Mouse (Mus musculus) liver, adult 2 months (tissue): Measurements from ENCODE around the gene A730071L15Rik. TPM values are rescaled to one million over a fixed set of nuclear protein-coding genes. Genes with fewer than 3 reads are reported as not detected.

Source experiments
- DNase-seq: peaks from one replicate; pipeline ENCODE4 v3.0.0-alpha.2; 2011; ENCODE audit warnings: low read depth, low spot score; ENCODE audit errors: extremely low read depth
- H3K27ac ChIP-seq: fragments of 200-500 bp; replicated peaks from 2 replicates; pipeline ENCODE4 v1.5.1; 2012; ENCODE audit warnings: low read depth, mild to moderate bottlenecking, control low read depth, inconsistent platforms, low read length; ENCODE audit not compliant: insufficient read depth
- H3K27me3 ChIP-seq: fragments of 200-500 bp; 2 replicates; pipeline ENCODE4 v1.6.1; 2012; ENCODE audit warnings: mild to moderate bottlenecking, moderate library complexity, low read length, inconsistent platforms; ENCODE audit not compliant: control insufficient read depth, insufficient read depth
- H3K36me3 ChIP-seq: fragments of 200-500 bp; 2 replicates; pipeline ENCODE4 v1.6.1; 2012; ENCODE audit warnings: low read length, inconsistent platforms; ENCODE audit not compliant: control insufficient read depth, insufficient read depth
- H3K4me1 ChIP-seq: fragments of 200-500 bp; 2 replicates; pipeline ENCODE4 v1.6.1; 2011; ENCODE audit warnings: low read length; ENCODE audit not compliant: control insufficient read depth, insufficient read depth
- H3K4me3 ChIP-seq: fragments of 200-500 bp; 2 replicates; pipeline ENCODE4 v1.5.1; 2011; ENCODE audit warnings: low read depth, mild to moderate bottlenecking, control low read depth, low read length, moderate library complexity; ENCODE audit not compliant: insufficient read depth
- H3K79me2 ChIP-seq: fragments of 200-500 bp; 2 replicates; pipeline ENCODE4 v1.6.1; 2012; ENCODE audit warnings: inconsistent platforms, mild to moderate bottlenecking, low read length, moderate library complexity; ENCODE audit not compliant: control insufficient read depth, insufficient read depth
- H3K9ac ChIP-seq: fragments of 200-500 bp; 2 replicates; pipeline ENCODE4 v1.6.1; 2012; ENCODE audit warnings: low read depth, mild to moderate bottlenecking, control low read depth, inconsistent platforms, low read length
- CTCF ChIP-seq: fragments of 200-500 bp; IDR thresholded peaks from 2 replicates; pipeline ENCODE4 v1.5.1; 2011; ENCODE audit warnings: low read depth, low read length, control low read depth
- POLR2A ChIP-seq: fragments of 200-500 bp; IDR thresholded peaks from 2 replicates; pipeline ENCODE4 v1.6.1; 2011; ENCODE audit warnings: low read length, control low read depth; ENCODE audit not compliant: insufficient read depth; ENCODE audit errors: extremely low read depth
- WGBS: fragments of 180-500 bp; shearing (Covaris S2); methylation state at CpG from one replicate; pipeline ENCODE4 v1.1.7; 2018; 5-methylcytosine and 5-hydroxymethylcytosine counted together
- polyA plus RNA-seq: library from polyadenylated mRNA; depleted of rRNA; stranded (reverse); fragments of >200 nt; gene quantifications from 2 replicates; pipeline ENCODE4 v1.2.3, GENCODE M21; 2012
- total RNA-seq: library from RNA; depleted of rRNA; stranded (reverse); fragments of >200 nt; gene quantifications from 2 replicates; pipeline ENCODE4 v1.2.3, GENCODE M21; 2014

The A730071L15Rik gene
- total and polyA plus RNA-seq, 2 experiments: 0.05 to 0.09 TPM

GRCm38 (mm10) chr11:6207090-6207489, 7.3 kb downstream of the A730071L15Rik start:
- H3K79me2 ChIP-seq: no peaks in the 10 kb centered on the region
- DNase-seq: no peak
- H3K27me3 ChIP-seq: no peaks in the 10 kb centered on the region; the same call in 1 of the 2 replicates
- TF ChIP-seq POLR2A (no peak), CTCF (no peak)
- no peaks in the 10 kb centered on the region for H3K4me1 ChIP-seq
- no peak overlapping the region for H3K4me3 ChIP-seq
- no peaks in the 10 kb centered on the region for H3K36me3 ChIP-seq
- WGBS: 90% methylated on average over 2 of the region's 2 CpGs
- no peak overlapping the region for H3K27ac ChIP-seq
- H3K9ac ChIP-seq: no peak overlapping the region

- Histone ChIP-seq H3K27ac (no peak overlapping the region), H3K4me1 (no peaks in the 10 kb centered on the region), H3K4me3 (no peak overlapping the region), H3K36me3 (no peaks in the 10 kb centered on the region), H3K79me2 (no peaks in the 10 kb centered on the region), H3K27me3 (no peaks in the 10 kb centered on the region; the same call in 1 of the 2 replicates), H3K9ac (no peak overlapping the region)
- no peak for DNase-seq
- 84% methylated on average over 1 of the region's 1 CpGs for WGBS
- TF ChIP-seq POLR2A (no peak), CTCF (no peak)
These were observed 8.3 kb downstream of the A730071L15Rik start for GRCm38 (mm10) chr11:6208158-6208557.

GRCm38 (mm10) chr11:6216834-6217233, 17.0 kb downstream of the A730071L15Rik start:
- H3K36me3 ChIP-seq: no peaks in the 10 kb centered on the region
- 72% methylated on average over 3 of the region's 3 CpGs for WGBS
- no peaks in the 10 kb centered on the region for H3K27me3 ChIP-seq
- no peak for TF ChIP-seq CTCF
- TF ChIP-seq POLR2A: no peak
- no peak for DNase-seq
- H3K9ac ChIP-seq: no peak overlapping the region
- H3K79me2 ChIP-seq: no peaks in the 10 kb centered on the region
- H3K27ac ChIP-seq: no peak overlapping the region
- no peak overlapping the region for H3K4me3 ChIP-seq
- H3K4me1 ChIP-seq: no peaks in the 10 kb centered on the region

GRCm38 (mm10) chr11:6218189-6218896, 18.5 kb downstream of the A730071L15Rik start:
- Histone ChIP-seq H3K79me2 (no peaks in the 10 kb centered on the region), H3K36me3 (no peaks in the 10 kb centered on the region), H3K9ac (no peak overlapping the region), H3K4me1 (no peaks in the 10 kb centered on the region), H3K27ac (no peak overlapping the region), H3K27me3 (no peaks in the 10 kb centered on the region), H3K4me3 (no peak overlapping the region)
- DNase-seq: no peak
- WGBS: 80% methylated on average over 11 of the region's 11 CpGs
- no peak for TF ChIP-seq POLR2A
- TF ChIP-seq CTCF: no peak

- Histone ChIP-seq H3K27me3 (no peaks in the 10 kb centered on the region), H3K4me3 (no peak overlapping the region), H3K27ac (no peak overlapping the region), H3K79me2 (no peaks in the 10 kb centered on the region), H3K9ac (no peak overlapping the region), H3K4me1 (no peaks in the 10 kb centered on the region), H3K36me3 (no peaks in the 10 kb centered on the region)
- WGBS: 94% methylated on average over 6 of the region's 6 CpGs
- TF ChIP-seq CTCF (no peak), POLR2A (no peak)
- DNase-seq: no peak
These were observed 20.1 kb downstream of the A730071L15Rik start for GRCm38 (mm10) chr11:6219967-6220366.

- WGBS: 94% methylated on average over 10 of the region's 10 CpGs
- no peaks in the 10 kb centered on the region for H3K4me1 ChIP-seq
These were observed 22.4 kb downstream of the A730071L15Rik start for GRCm38 (mm10) chr11:6222187-6222586.

More at GRCm38 (mm10) chr11:6222187-6222586, 22.4 kb downstream of the A730071L15Rik start:
- Histone ChIP-seq H3K4me3 (no peak overlapping the region), H3K9ac (no peak overlapping the region), H3K27me3 (no peaks in the 10 kb centered on the region), H3K79me2 (no peaks in the 10 kb centered on the region), H3K27ac (no peak overlapping the region), H3K36me3 (no peaks in the 10 kb centered on the region)
- TF ChIP-seq CTCF: no peak
- TF ChIP-seq POLR2A: no peak
- DNase-seq: no peak
